Mouse (Mus musculus): ENCODE data around the gene Mfap2.
A peak's percentile ranks its signal among the peaks of the same experiment; 100 is the strongest.

- TF ChIP-seq CTCF (IDR thresholded peaks at IDR 0.05; ENCODE audit: insufficient read depth, low read depth, low read length) (peak; percentile 94), POLR2A (IDR thresholded peaks at IDR 0.05; ENCODE audit: insufficient read depth, low read depth, low read length) (no peak)
These were observed 21.5 kb downstream of the Mfap2 start for GRCm38 (mm10) chr4:141031733-141032132.

All from olfactory bulb, adult 2 months (tissue).